Mouse (Mus musculus): ENCODE results near the gene Foxm1. TPM values are rescaled to one million over a fixed set of nuclear protein-coding genes. Genes with fewer than 3 reads are reported as not detected.
"Not testable (repeated sequence)": the region's sequence is repeated elsewhere in the genome, so short reads cannot be mapped to it uniquely, and the experiment has no call there.

Gene Foxm1
- total RNA-seq, 2 experiments from 2014 or later: 0.11 to 0.19 TPM

GRCm38 (mm10) chr6:128375192-128375591, 12.4 kb downstream of the Foxm1 start, which contains the start of the genes Tex52 and Gm44596:
Tex52 (plus strand) TSS chr6:128375456.
Gm44596 (plus strand) TSS chr6:128375503.
- DNase-seq (ENCODE audit: low spot score): peak; percentile 38

DNA sequence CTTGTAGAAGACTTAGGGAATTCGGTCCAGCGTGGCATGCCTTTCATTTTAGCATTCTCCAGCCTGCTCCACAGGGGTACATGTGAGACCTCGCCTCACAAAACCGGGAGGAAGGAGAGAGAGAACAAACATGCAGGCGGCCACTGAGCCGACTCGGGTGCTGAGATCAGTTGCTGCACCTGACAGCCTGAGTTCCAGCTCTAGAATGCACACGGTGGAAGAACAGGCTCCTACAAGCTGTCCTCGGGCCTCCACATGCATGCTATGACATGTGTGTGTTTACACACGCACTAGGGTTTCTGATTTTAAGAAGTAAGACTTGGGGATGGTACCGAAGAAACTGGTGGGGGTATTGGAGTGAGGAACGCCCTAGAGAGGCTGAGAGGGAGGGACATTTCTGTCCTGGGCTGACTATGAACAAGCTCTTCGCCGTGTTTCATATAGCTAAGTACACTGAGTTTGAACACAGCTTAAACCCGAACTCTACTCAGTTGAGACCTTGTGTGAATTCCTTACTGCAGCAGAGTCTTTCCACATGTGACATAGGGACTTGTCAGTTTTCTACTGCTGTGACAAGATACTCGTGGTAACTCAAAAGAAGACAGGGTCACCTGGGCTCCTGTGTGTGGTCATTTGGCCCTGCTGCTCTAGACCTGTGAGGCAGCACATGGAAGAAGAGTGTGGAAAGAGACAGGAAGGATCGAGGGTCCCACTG, 13.8 kb downstream of the Foxm1 start:
- no peak for DNase-seq (ENCODE audit: low spot score)

GRCm38 (mm10) chr6:128379636-128380035, 16.9 kb downstream of the Foxm1 start:
- DNase-seq (ENCODE audit: low spot score): no peak

DNA sequence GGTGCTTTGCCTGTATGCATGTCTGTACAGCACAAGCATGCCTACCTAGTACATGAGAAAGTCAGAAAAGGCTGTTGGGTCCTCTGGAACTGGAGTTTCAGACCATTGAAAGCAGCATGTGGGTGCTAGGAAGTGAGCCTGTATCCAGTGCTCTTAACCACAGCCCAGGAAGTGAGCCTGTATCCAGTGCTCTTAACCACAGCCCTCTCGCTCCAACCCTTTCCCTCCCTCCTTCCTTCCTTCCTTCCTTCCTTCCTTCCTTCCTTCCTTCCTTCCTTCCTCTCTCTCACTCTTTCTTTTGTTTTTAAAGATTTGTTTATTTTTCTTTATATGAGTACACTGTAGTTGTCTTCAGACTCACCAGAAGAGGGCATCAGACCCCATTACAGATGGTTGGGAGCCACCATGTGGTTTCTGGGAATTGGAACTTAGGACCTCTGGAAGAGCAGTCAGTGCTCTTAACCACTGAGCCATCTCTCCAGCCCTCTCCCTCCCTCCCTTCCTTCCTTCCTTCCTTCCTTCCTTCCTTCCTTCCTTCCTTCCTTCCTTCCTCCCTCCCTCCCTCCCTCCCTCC, 17.9 kb downstream of the Foxm1 start:
- DNase-seq (ENCODE audit: low spot score): not testable (repeated sequence)

DNA sequence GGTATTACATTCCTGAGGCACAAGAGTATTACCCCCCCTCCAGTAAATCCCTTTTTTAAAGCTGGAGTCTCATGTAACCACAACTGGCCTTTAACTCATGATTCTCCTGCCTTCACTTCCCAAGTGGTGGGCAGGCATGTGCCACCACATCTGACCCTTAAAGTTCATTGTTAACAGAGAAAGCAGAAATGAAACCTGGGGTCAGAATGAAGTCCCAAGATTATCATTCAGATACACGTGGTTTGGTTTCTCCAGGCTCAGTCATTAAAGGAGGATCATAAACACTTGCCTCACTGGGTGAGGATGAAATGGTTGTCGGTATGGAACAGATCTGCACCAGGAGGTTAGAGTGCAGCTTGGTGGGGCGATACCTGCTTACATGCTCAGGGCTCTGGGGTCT, 18.5 kb downstream of the Foxm1 start:
- no peak for DNase-seq (ENCODE audit: low spot score)

- no peak for DNase-seq (ENCODE audit: low spot score)
These were observed 21.0 kb downstream of the Foxm1 start for GRCm38 (mm10) chr6:128383752-128384151.

GRCm38 (mm10) chr6:128385026-128385425, 22.3 kb downstream of the Foxm1 start:
- DNase-seq (ENCODE audit: low spot score): no peak

- DNase-seq (ENCODE audit: low spot score): no peak
These were observed 26.4 kb downstream of the Foxm1 start for GRCm38 (mm10) chr6:128389185-128389584.

DNA sequence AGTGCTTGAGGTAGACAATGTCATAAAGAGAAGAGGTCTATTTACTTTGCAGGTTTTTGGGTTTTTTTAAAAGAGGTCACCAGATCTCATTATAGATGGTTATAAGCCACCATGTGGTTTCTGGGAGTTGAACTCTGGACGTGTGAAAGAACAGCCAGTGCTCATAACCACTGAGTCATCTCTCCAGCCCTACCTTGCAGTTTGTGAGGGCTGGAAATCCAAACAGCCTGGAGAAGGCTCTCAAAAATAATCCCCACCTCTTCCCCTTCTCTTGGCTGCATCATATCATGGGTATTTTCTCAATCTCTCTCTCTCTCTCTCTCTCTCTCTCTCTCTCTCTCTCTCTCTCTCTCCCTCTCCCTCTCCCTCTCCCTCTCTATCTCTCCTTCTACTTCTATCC, 27.9 kb downstream of the Foxm1 start:
- no peak for DNase-seq (ENCODE audit: low spot score)

GRCm38 (mm10) chr6:128397574-128398261, 35.0 kb downstream of the Foxm1 start:
- DNase-seq (ENCODE audit: low spot score): no peak

DNA sequence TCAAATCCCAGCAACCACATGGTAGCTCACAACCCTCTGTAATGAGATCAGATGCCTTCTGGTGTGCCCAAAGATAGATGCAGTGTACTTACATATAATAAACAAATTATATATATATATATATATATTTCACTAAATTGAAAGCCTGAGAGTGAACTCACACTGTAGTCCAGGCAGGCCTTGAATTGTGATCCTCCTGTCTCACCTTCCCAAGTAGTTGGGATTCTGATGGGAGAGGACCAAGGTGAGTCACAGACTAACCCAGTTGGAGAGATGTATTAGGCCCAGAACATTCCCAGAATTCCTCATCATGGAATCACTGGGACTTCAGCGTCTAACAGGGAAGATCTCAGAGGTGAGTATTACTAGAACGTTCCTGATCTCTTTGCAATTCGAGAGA, 36.2 kb downstream of the Foxm1 start, which contains the start of gene Nrip2:
TSS of gene Nrip2 (plus strand) at position 301 of the 400 bp plus-strand sequence.
- DNase-seq (ENCODE audit: low spot score): no peak

GRCm38 (mm10) chr6:128399421-128400185, 36.8 kb downstream of the Foxm1 start:
- no peak for DNase-seq (ENCODE audit: low spot score)

- no peak for DNase-seq (ENCODE audit: low spot score)
These were observed 41.9 kb downstream of the Foxm1 start for GRCm38 (mm10) chr6:128404708-128405107.

- DNase-seq (ENCODE audit: low spot score): no peak
These were observed 45.9 kb downstream of the Foxm1 start for GRCm38 (mm10) chr6:128408544-128409125.

DNA sequence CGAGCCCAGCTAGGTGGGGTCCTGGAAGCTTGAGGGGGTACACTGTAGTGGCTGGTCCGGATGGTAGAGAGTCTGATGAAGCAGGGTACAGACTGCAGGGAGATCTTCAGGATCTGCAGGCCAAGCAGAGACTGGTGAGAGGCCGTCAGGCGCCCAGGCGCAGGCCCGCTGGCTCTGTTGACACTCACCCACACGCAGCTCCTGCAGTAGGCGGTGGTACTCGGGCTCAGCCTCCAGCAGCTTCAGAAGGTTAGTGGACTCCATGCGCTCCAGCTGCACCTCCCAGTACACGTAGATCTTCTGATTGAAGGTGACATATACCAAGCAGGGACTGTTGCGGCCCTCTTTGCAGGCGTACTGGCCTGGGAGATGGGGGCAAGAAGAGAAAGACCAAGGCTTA, 47.5 kb downstream of the Foxm1 start:
- no peak for DNase-seq (ENCODE audit: low spot score)

- peak; percentile 72 for DNase-seq (ENCODE audit: low spot score)
These were observed 48.3 kb downstream of the Foxm1 start for GRCm38 (mm10) chr6:128411115-128411514.

DNA sequence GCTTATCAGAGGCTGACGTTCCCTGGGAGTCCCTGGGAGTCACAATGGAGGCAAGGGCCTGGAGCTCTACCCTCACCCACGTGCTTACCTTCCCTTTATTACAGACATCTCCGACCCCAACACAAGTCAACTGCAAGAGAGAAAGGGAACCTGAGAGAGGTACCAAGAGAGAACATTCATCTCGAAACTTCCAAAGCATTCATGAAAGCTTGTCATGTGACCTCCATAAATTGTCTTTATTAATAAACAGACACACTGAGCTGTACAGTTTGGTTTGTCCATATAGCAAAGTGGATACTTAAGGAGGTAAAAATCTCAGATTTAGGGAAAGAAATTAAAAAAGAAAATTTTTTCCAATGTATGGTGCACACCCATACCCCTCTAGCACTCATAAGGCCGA, 53.4 kb downstream of the Foxm1 start:
- DNase-seq (ENCODE audit: low spot score): no peak

GRCm38 (mm10) chr6:128418076-128418475, 55.3 kb downstream of the Foxm1 start:
- DNase-seq (ENCODE audit: low spot score): no peak

GRCm38 (mm10) chr6:128421036-128421435, 58.3 kb downstream of the Foxm1 start:
- no peak for DNase-seq (ENCODE audit: low spot score)

DNA sequence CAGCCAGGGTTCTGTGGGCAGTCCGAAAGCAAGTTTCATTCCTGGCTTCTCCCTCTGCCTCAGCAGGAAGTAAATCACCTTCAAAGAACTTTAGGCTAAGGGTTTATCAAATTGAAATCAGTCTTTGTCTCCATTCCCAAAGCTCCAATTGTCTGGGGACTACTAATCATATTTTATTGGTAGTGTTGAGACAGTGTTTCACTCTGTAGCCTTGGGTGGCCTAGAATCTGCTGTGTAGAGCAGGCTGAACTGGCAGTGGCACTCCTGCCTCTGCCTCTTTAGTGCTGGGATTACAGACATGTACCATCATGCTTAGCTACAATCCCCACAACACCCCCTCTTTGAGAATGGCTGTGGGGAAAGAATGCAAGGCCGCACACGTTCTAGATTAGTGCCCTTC, 58.7 kb downstream of the Foxm1 start:
- no peak for DNase-seq (ENCODE audit: low spot score)

DNA sequence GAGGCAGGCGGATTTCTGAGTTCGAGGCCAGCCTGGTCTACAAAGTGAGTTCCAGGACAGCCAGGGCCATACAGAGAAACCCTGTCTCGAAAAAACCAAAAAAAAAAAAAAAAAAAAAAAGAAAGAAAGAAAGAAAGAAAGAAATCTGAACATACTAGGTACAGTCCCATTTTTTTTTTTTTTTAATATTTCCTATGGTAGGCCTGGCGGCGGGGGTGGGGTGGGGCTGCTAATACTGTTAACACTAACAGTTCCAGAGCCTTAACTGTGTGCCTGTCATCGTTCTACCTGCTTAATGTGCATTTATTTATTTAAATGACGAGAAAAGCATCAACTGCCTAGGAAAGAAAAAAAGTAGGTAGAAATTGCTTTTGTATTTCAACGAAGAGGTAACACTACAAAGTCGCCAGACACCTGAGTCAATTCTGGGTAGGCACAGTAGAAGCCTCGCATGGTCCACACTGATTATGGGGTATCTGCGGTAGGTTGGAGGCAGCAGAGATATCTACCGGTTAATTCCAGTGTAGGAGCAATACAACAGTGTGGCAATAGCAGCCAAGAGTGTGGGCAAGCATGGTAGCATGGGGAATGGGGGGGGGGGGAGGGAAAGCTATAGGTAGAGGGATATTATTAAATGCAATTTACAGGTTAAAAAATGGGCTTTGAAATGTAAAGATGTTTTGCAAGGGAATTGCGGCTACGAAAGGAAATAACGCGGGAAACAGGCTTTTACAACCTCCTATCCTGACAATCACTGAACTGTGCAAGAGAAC, 60.9 kb downstream of the Foxm1 start:
- DNase-seq (ENCODE audit: low spot score): no peak

Data from gastrocnemius, adult 18-20 months (tissue).